Mouse (Mus musculus) liver, adult 2 months (tissue): Measurements from ENCODE around the gene Gm10428. TPM values are rescaled to one million over a fixed set of nuclear protein-coding genes. Genes with fewer than 3 reads are reported as not detected.
A peak's percentile ranks its signal among the peaks of the same experiment; 100 is the strongest.
"Not testable (repeated sequence)": the region's sequence is repeated elsewhere in the genome, so short reads cannot be mapped to it uniquely, and the experiment has no call there.

ENCODE experiments used
- DNase-seq: peaks from one replicate; pipeline ENCODE4 v3.0.0-alpha.2; 2011; ENCODE audit warnings: low read depth, low spot score; ENCODE audit errors: extremely low read depth
- H3K27ac ChIP-seq: fragments of 200-500 bp; replicated peaks from 2 replicates; pipeline ENCODE4 v1.5.1; 2012; ENCODE audit warnings: low read depth, mild to moderate bottlenecking, control low read depth, inconsistent platforms, low read length; ENCODE audit not compliant: insufficient read depth
- H3K27me3 ChIP-seq: fragments of 200-500 bp; 2 replicates; pipeline ENCODE4 v1.6.1; 2012; ENCODE audit warnings: mild to moderate bottlenecking, moderate library complexity, low read length, inconsistent platforms; ENCODE audit not compliant: control insufficient read depth, insufficient read depth
- H3K36me3 ChIP-seq: fragments of 200-500 bp; 2 replicates; pipeline ENCODE4 v1.6.1; 2012; ENCODE audit warnings: low read length, inconsistent platforms; ENCODE audit not compliant: control insufficient read depth, insufficient read depth
- H3K4me1 ChIP-seq: fragments of 200-500 bp; 2 replicates; pipeline ENCODE4 v1.6.1; 2011; ENCODE audit warnings: low read length; ENCODE audit not compliant: control insufficient read depth, insufficient read depth
- H3K4me3 ChIP-seq: fragments of 200-500 bp; 2 replicates; pipeline ENCODE4 v1.5.1; 2011; ENCODE audit warnings: low read depth, mild to moderate bottlenecking, control low read depth, low read length, moderate library complexity; ENCODE audit not compliant: insufficient read depth
- H3K79me2 ChIP-seq: fragments of 200-500 bp; 2 replicates; pipeline ENCODE4 v1.6.1; 2012; ENCODE audit warnings: inconsistent platforms, mild to moderate bottlenecking, low read length, moderate library complexity; ENCODE audit not compliant: control insufficient read depth, insufficient read depth
- H3K9ac ChIP-seq: fragments of 200-500 bp; 2 replicates; pipeline ENCODE4 v1.6.1; 2012; ENCODE audit warnings: low read depth, mild to moderate bottlenecking, control low read depth, inconsistent platforms, low read length
- CTCF ChIP-seq: fragments of 200-500 bp; IDR thresholded peaks from 2 replicates; pipeline ENCODE4 v1.5.1; 2011; ENCODE audit warnings: low read depth, low read length, control low read depth
- POLR2A ChIP-seq: fragments of 200-500 bp; IDR thresholded peaks from 2 replicates; pipeline ENCODE4 v1.6.1; 2011; ENCODE audit warnings: low read length, control low read depth; ENCODE audit not compliant: insufficient read depth; ENCODE audit errors: extremely low read depth
- WGBS: fragments of 180-500 bp; shearing (Covaris S2); methylation state at CpG from one replicate; pipeline ENCODE4 v1.1.7; 2018; 5-methylcytosine and 5-hydroxymethylcytosine counted together
- polyA plus RNA-seq: library from polyadenylated mRNA; depleted of rRNA; stranded (reverse); fragments of >200 nt; gene quantifications from 2 replicates; pipeline ENCODE4 v1.2.3, GENCODE M21; 2012
- total RNA-seq: library from RNA; depleted of rRNA; stranded (reverse); fragments of >200 nt; gene quantifications from 2 replicates; pipeline ENCODE4 v1.2.3, GENCODE M21; 2014

Gm10428 gene
- total and polyA plus RNA-seq, 2 experiments, result not detected

- no peak for DNase-seq
- no peaks in the 10 kb centered on the region for H3K79me2 ChIP-seq
- H3K36me3 ChIP-seq, result no peaks in the 10 kb centered on the region
- 0 out of 2 replicates have a peak, but pooled peaks cover 2% of the 10 kb centered on the region for H3K27me3 ChIP-seq
- WGBS, result 69% methylated on average over 9 of the region's 9 CpGs
- no peak overlapping the region for H3K27ac ChIP-seq
- TF ChIP-seq CTCF (no peak), POLR2A (no peak)
- no peaks in the 10 kb centered on the region for H3K4me1 ChIP-seq
- no peak overlapping the region for H3K9ac ChIP-seq
- no peak overlapping the region for H3K4me3 ChIP-seq
Observed at GRCm38 (mm10) chr11:62747227-62747626, 5.7 kb upstream of the Gm10428 start.

- 88% methylated on average over 4 of the region's 4 CpGs for WGBS
- DNase-seq, result no peak
Observed at GRCm38 (mm10) chr11:62748062-62748461, 4.8 kb upstream of the Gm10428 start.

GRCm38 (mm10) chr11:62749445-62749844 lies 3.5 kb upstream of the Gm10428 start:
- not testable (repeated sequence) for H3K36me3 ChIP-seq, H3K27me3 ChIP-seq, H3K79me2 ChIP-seq, H3K4me3 ChIP-seq, H3K9ac ChIP-seq, H3K4me1 ChIP-seq, DNase-seq, H3K27ac ChIP-seq
- 80% methylated on average over 13 of the region's 13 CpGs for WGBS

More at GRCm38 (mm10) chr11:62748062-62748461, 4.8 kb upstream of the Gm10428 start:
- Histone ChIP-seq H3K36me3 (no peaks in the 10 kb centered on the region), H3K4me1 (no peaks in the 10 kb centered on the region), H3K79me2 (no peaks in the 10 kb centered on the region), H3K27ac (no peak overlapping the region), H3K4me3 (no peak overlapping the region), H3K27me3 (0 out of 2 replicates have a peak, but pooled peaks cover 2% of the 10 kb centered on the region), H3K9ac (no peak overlapping the region)
- TF ChIP-seq POLR2A (no peak), CTCF (no peak)

GRCm38 (mm10) chr11:62752191-62752590 lies 709 bp upstream of the Gm10428 start:
- no peak for DNase-seq
- TF ChIP-seq CTCF, result no peak
- TF ChIP-seq POLR2A, result no peak
- whole genome bisulfite sequencing, result 49% methylated on average over 11 of the region's 11 CpGs
- Histone ChIP-seq H3K79me2 (no peaks in the 10 kb centered on the region), H3K9ac (no peak overlapping the region), H3K4me3 (no peak overlapping the region), H3K27ac (no peak overlapping the region), H3K27me3 (0 out of 2 replicates have a peak, but pooled peaks cover 2% of the 10 kb centered on the region), H3K4me1 (no peaks in the 10 kb centered on the region), H3K36me3 (no peaks in the 10 kb centered on the region)

- 0 out of 2 replicates have a peak overlapping the region, but pooled peaks have one; percentile 1 for H3K4me3 ChIP-seq
- WGBS, result 8% methylated on average over 36 of the region's 36 CpGs
Observed at GRCm38 (mm10) chr11:62756456-62757142, 3.7 kb downstream of the Gm10428 start.

GRCm38 (mm10) chr11:62757143-62757507 lies 4.2 kb downstream of the Gm10428 start:
- Histone ChIP-seq H3K36me3 (no peaks in the 10 kb centered on the region), H3K4me3 (no peak overlapping the region), H3K27ac (no peak overlapping the region), H3K27me3 (no peaks in the 10 kb centered on the region), H3K4me1 (no peaks in the 10 kb centered on the region), H3K9ac (no peak overlapping the region), H3K79me2 (no peaks in the 10 kb centered on the region)
- 7% methylated on average over 7 of the region's 7 CpGs for WGBS
- 0 out of 2 replicates have a peak, but pooled peaks have one; percentile 8 for TF ChIP-seq CTCF
- no peak for TF ChIP-seq POLR2A
- DNase-seq, result no peak

More at GRCm38 (mm10) chr11:62756456-62757142, 3.7 kb downstream of the Gm10428 start:
- Histone ChIP-seq H3K27me3 (no peaks in the 10 kb centered on the region), H3K36me3 (no peaks in the 10 kb centered on the region), H3K79me2 (no peaks in the 10 kb centered on the region), H3K9ac (no peak overlapping the region), H3K4me1 (no peaks in the 10 kb centered on the region), H3K27ac (no peak overlapping the region)
- TF ChIP-seq POLR2A (no peak), CTCF (peak; percentile 70)
- DNase-seq, result peak; percentile 72
